Mouse (Mus musculus) gastrocnemius, adult 8-10 months (tissue): Measurements from ENCODE around the gene Fam20a. TPM values are rescaled to one million over a fixed set of nuclear protein-coding genes. Genes with fewer than 3 reads are reported as not detected.
A peak's percentile ranks its signal among the peaks of the same experiment; 100 is the strongest.

ENCODE experiments used
- DNase-seq, 2 experiments: peaks; one replicate each; pipeline ENCODE4 v3.0.0; 2022; ENCODE audit warnings: low spot score in 2 of 2
- total RNA-seq, 4 experiments: library from RNA; stranded (reverse); gene quantifications; 2 replicates each; pipeline ENCODE4 v1.2.4; 2022

Gene Fam20a
- 1 to 10 TPM in 2 of 4 experiments, under 1 TPM in 2; 0.87 to 1.7 (median 1.2) TPM for total RNA-seq

GRCm38 (mm10) chr11:109721781-109722446 lies at the start of gene Fam20a:
Gene Fam20a (minus strand): TSS chr11:109722279.
- peak in 1 of 2 experiments; percentile 24 for DNase-seq

- DNase-seq = no peak
These were observed 49.3 kb upstream of the Fam20a start for GRCm38 (mm10) chr11:109771381-109771780.

DNA sequence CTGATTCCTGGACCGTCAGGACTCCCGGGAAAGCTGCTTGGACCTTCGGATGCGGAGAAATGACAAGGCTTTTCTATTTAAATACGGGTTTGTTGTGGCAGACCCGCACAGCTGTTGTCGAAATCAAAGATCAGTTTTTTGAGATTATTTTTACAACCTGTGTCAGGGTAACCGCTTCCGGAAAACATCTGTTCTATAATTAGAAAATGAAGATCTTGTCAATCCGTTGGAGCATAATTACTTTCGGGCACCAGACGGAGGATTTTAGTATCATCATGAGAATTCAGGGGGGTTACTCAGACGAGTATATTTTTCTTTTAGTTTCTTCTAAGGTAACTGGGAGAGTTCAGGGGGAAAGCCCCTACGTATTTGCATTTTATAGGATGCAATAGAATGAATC lies 48.1 kb upstream of the Fam20a start:
- no peak for DNase-seq

- DNase-seq = no peak
These were observed 47.0 kb upstream of the Fam20a start for GRCm38 (mm10) chr11:109769091-109769490.

DNA sequence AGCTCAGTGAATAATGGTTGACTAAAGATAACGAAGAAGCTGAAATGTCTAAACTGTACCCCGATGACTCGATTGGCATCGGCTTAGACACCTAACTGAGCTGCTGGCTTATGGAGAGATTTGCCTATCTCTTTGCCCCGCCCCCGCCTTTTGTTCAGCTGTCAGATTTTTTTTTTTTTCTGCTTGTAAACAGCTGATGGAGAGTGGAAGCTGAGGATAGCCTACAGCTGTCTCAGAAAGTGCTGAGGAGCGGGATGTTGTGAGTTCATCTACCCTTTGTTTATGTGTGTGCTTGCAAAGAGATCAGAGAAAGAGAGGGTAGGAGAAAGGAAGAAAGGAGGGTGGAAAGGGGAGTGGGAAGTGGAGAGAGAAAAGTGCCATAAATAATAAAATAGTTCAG lies 38.0 kb upstream of the Fam20a start:
- no peak for DNase-seq

GRCm38 (mm10) chr11:109758616-109759215 lies 36.6 kb upstream of the Fam20a start:
- DNase-seq = no peak

DNA sequence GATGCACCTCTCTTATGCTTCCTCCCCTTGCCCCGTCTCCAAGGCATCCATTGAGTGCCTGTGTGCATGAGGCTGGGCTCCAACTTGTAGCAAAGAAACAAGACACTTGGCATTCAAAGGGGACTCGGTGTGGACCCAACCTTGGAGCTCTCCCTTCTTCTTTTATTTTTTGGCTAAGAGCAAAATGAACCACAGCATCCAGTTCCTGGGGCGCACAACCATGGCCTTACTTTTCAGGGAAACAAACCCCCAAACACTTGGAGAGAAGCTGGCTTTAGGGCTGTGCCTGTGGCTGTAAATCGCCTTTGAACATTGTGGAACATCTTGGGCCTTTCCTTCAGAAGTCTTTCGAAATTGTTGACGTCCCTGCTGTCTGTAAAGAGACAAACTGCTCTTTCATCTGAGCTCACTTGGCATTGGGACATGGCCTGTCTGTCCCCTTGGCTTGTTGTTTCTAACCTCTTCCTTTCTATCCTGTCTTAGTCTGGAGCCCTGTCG lies 32.1 kb upstream of the Fam20a start:
- no peak for DNase-seq

DNA sequence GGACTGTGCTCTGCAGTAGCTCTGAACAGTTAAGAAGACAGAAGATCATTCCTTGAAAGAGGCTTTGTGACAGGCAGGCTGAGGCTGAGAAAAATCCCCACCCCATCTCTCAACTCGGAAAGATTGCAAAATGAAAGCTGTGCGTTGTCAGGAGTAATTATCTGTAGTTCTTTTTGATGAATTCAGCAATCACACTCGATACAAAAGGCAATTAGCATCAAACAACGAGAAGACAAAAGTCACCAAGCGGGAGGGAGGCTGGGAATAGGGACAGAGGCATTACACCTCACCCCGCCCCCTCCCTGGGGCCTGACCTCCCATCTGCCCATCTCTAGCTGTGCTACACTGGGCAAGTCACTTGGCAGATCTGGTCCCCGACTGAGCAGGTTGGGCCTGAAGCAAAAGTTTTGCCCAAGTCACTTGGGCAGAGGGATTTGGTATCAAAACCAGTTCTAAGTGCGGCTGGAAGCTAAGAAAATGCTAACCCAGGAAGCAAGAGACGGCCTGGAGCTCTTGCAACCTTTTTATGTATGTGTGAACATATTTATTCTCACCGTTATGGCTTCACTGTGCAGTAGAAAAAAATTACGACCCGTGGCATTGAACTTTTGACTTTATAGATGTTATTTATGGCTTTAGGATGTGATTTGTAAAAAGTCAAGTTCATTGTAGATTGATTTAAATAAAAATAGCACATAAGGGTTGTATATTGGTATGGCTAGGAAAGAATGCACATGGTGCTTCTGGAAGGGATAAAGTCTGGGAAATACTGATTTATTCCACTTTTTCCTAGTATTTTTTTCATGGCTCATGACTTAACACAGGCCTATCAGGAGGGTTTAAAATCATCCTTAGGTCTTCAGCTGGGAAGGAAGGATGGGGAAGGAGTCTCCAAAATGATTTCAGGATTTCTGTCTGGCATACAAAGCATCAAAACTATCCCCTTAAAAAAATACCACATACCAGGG lies 29.8 kb upstream of the Fam20a start:
- no peak for DNase-seq

GRCm38 (mm10) chr11:109745210-109745609 lies 23.1 kb upstream of the Fam20a start:
- no peak for DNase-seq

DNA sequence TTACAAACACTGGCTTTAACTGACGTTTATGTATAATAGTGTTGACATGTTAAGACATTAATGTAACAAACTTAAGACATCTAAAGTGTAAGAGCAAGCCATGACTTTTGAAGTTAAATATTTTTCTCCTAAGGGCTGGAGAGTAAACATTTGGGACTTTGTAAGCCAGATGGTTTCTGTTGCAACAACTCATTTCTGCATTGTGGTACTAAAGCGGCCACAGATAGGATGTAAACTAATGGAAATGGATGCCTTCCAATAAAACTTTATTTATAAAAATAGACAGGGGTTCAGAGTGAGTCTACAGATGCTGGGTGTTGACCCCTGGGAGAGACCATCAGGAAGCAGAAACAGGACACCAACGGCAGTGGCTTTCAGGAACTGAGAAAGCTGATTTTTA lies 15.9 kb upstream of the Fam20a start:
- DNase-seq = no peak

DNA sequence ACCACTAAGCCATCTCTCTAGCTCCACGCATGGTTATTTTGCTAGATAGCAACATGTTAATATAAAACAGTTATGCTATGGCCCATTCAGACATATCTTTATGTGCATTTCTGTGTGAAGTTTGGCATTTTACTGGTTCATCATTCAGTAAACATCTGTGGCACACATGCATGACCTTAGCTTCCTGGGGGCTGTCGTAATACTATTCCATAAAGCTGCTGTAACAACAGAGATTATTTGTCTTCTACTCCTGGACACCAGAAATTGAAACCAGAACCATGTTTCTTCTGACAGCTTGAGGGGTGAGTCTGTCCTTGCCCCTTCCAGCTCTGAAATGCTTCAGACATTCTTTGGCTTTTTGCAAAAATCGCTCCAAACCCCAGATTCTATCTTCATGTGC lies 14.3 kb upstream of the Fam20a start:
- DNase-seq = no peak

DNA sequence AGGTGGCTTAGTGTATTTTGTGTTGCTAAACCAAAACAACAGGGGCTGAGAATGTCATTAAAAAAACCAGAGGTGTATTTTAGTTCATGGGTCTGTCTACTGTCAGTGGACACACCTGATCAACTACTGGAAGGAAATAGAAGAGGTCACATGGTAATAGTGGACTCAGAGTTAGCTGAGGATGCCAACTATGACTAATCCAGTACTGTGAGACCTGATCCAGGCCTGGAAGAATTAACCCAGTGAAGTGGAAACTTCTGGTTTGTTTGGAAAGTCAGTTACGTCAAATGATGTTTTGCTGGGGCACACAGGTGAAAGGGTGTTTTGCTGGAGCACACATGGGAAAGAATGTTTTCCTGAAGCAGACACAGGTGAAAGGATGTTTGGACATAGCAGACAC lies 12.3 kb upstream of the Fam20a start:
- no peak for DNase-seq

- DNase-seq = no peak
These were observed 10.8 kb upstream of the Fam20a start for GRCm38 (mm10) chr11:109732726-109733438.

- no peak for DNase-seq
These were observed 6.3 kb upstream of the Fam20a start for GRCm38 (mm10) chr11:109728371-109728770.

- peak; percentile 13 to 28 for DNase-seq
These were observed 632 bp upstream of the Fam20a start for GRCm38 (mm10) chr11:109722711-109723110.

DNA sequence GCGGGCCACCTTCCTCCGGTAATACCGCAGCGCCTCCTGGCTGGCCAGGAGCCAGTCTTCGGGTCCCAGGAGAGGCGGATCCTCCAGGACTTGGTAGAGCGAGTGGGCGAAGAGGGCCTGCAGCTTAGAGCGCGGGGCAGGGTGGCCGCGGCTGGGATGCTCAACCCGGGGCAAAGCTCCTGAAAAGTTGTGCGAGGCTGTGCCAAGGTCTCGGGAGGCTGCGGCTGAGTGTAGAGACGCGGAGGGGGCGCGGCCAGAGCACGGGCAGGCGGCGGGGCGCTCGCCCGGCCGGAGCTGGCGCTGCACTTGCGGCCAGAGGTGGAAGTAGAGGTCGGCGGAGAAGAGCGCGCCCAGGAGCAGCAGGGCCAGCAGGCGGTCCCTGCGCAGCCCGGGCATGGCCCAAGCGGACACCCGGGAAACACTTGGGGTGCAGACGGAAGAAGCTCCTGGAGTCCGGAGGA lies 729 bp downstream of the Fam20a start:
- DNase-seq = peak in 1 of 2 experiments; percentile 30

DNA sequence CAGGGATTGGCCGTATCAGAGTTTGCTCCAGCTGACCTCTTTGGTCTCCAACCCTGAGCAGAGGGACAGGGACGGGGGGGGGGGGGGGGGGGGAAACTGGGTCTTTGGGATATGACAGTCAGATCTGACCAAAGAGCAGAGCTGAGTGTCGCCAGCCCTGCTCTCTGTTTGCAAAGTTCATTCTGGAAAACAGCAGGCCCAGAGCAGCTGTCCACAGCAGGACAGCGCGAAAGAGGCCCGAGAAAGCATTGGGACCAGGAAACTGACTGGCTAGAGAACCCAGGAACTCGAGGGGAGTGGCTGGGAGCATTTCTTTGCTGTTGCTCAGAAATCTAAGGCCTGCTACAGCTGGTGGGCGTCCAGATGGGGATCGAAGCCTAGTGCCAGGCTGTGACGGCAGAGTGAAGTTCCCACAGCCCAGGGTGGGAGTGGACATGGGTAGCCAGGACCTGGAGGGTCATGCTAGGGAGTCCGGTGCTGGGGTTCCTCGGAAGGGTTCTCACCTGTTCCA lies 1.2 kb downstream of the Fam20a start:
- DNase-seq = peak; percentile 17 to 25

DNA sequence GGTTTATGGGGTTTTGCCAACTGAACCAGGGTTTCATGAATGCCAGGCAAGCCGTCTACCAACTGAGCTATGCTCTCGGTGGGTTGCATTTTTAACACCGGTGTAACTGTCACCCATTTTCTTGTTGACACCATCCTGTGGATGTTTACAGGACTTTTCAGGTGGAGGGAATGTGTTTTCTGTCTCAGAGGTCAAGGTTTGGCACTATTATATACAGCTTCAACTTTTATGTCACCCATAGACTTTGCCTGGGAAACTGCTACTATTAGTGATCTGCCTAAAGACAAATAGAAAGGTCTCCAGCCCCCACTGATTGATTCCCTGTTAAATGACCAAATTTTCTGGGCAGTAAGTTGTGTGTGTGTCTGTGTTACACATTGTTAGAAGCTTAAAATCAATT lies 2.7 kb downstream of the Fam20a start:
- no peak for DNase-seq

DNA sequence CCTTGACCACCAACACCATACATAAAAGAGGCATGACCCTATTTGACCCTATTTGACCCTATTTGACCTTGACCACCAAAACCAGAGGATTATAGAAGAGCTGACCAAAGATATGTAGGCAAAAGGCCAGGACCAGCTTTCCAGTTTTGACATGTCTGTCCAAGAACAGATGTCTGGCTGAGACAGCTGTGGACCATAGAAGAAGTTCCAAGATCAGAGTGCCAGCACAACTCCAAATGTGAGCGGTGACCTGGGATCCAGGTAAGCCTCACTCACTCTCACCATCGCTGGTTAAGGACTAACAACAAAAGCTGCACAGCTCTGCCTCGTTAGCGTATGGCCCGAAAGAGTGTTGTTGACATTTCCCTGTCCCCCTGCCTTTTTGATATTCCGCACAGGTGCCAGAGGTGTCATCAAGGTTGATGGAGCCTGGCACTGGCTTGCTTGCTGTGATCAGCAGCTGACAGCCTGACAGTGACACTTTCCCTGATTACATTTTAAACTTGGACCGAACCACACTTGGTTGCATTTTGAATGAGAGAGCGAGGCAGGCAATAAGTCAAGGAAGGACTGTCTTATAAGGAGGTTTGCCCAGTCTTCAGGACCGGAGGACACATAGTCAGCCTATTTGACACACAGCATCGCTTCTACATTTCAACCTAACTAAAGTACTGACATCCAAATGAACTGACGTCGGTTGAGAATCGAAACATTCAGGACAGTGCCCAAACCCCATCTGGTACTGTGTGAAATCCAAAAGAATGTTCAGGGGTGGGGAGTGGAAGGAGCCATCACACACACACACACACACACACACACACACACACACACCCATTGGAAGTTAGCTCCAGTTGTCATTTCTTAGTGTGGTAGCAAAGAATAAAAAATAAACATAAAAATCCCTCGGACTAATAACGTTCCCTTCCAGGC lies 3.8 kb downstream of the Fam20a start:
- no peak for DNase-seq

DNA sequence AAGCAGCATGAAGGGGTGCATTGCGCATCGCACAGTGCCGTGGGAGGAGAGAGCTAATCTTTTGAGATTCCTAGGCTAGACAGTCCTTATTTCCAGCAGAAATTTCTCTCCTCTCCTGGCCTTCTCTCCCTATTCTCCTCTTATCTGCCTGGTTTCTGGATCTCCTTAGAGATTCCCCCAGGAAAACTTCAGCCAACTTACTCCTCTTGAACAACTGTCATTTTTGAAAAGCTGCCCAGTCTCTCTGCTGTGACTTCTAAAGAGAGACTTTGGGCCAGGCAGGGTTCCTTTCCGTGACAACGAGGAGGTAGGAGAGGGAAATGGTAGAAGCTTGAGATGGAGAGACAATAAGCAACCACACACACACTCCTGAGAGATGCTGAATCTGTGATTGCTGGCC lies 4.6 kb downstream of the Fam20a start:
- DNase-seq = no peak
